Mouse (Mus musculus): ENCODE measurements around the gene Ankrd11. TPM values are rescaled to one million over a fixed set of nuclear protein-coding genes. Genes with fewer than 3 reads are reported as not detected.
A peak's percentile ranks its signal among the peaks of the same experiment; 100 is the strongest.

Ankrd11 gene
- polyA plus RNA-seq, 1 experiment: 79.2 TPM

- no peak for TF ChIP-seq POLR2A (IDR thresholded peaks at IDR 0.05; ENCODE audit: borderline replicate concordance, low read depth, low read length)
- TF ChIP-seq CTCF (IDR thresholded peaks at IDR 0.05; ENCODE audit: low read depth, low read length): no peak
- H3K4me1 ChIP-seq (ENCODE audit: control insufficient read depth, insufficient read depth, low read length): peaks cover 10% of the 10 kb centered on the region; the same call in 1 of the 2 replicates
- no peak overlapping the region for H3K4me3 ChIP-seq (ENCODE audit: insufficient read depth, low read length)
- peak overlapping the region; percentile 22; the same call in 1 of the 2 replicates for H3K27ac ChIP-seq (ENCODE audit: insufficient read depth, low read depth, low read length)
These were observed 144.1 kb downstream of the Ankrd11 start for GRCm38 (mm10) chr8:122898018-122898417.

GRCm38 (mm10) chr8:122897200-122897599 is 144.9 kb downstream of the Ankrd11 start:
- Histone ChIP-seq H3K4me1 (ENCODE audit: control insufficient read depth, insufficient read depth, low read length) (peaks cover 10% of the 10 kb centered on the region; the same call in 1 of the 2 replicates), H3K4me3 (ENCODE audit: insufficient read depth, low read length) (no peak overlapping the region), H3K27ac (ENCODE audit: insufficient read depth, low read depth, low read length) (no peak overlapping the region)
- TF ChIP-seq CTCF (IDR thresholded peaks at IDR 0.05; ENCODE audit: low read depth, low read length) (no peak), POLR2A (IDR thresholded peaks at IDR 0.05; ENCODE audit: borderline replicate concordance, low read depth, low read length) (no peak)

- no peak overlapping the region for H3K27ac ChIP-seq (ENCODE audit: insufficient read depth, low read depth, low read length)
- H3K4me1 ChIP-seq (ENCODE audit: control insufficient read depth, insufficient read depth, low read length): peaks cover 10% of the 10 kb centered on the region; the same call in 1 of the 2 replicates
- H3K4me3 ChIP-seq (ENCODE audit: insufficient read depth, low read length): no peak overlapping the region
- TF ChIP-seq CTCF (IDR thresholded peaks at IDR 0.05; ENCODE audit: low read depth, low read length) (no peak), POLR2A (IDR thresholded peaks at IDR 0.05; ENCODE audit: borderline replicate concordance, low read depth, low read length) (no peak)
These were observed 145.8 kb downstream of the Ankrd11 start for GRCm38 (mm10) chr8:122896317-122896716.

GRCm38 (mm10) chr8:122893451-122893850 is 148.6 kb downstream of the Ankrd11 start:
- Histone ChIP-seq H3K4me3 (ENCODE audit: insufficient read depth, low read length) (no peak overlapping the region), H3K27ac (ENCODE audit: insufficient read depth, low read depth, low read length) (no peak overlapping the region), H3K4me1 (ENCODE audit: control insufficient read depth, insufficient read depth, low read length) (peaks cover 4% of the 10 kb centered on the region; the same call in 1 of the 2 replicates)
- TF ChIP-seq CTCF (IDR thresholded peaks at IDR 0.05; ENCODE audit: low read depth, low read length): no peak
- TF ChIP-seq POLR2A (IDR thresholded peaks at IDR 0.05; ENCODE audit: borderline replicate concordance, low read depth, low read length): no peak

GRCm38 (mm10) chr8:122891440-122891839 is 150.6 kb downstream of the Ankrd11 start:
- Histone ChIP-seq H3K4me1 (ENCODE audit: control insufficient read depth, insufficient read depth, low read length) (no peaks in the 10 kb centered on the region), H3K27ac (ENCODE audit: insufficient read depth, low read depth, low read length) (no peak overlapping the region), H3K4me3 (ENCODE audit: insufficient read depth, low read length) (no peak overlapping the region)
- TF ChIP-seq POLR2A (IDR thresholded peaks at IDR 0.05; ENCODE audit: borderline replicate concordance, low read depth, low read length): no peak

- Histone ChIP-seq H3K4me3 (ENCODE audit: insufficient read depth, low read length) (no peak overlapping the region), H3K4me1 (ENCODE audit: control insufficient read depth, insufficient read depth, low read length) (peaks cover 8% of the 10 kb centered on the region), H3K27ac (ENCODE audit: insufficient read depth, low read depth, low read length) (no peak overlapping the region)
- TF ChIP-seq POLR2A (IDR thresholded peaks at IDR 0.05; ENCODE audit: borderline replicate concordance, low read depth, low read length) (no peak), CTCF (IDR thresholded peaks at IDR 0.05; ENCODE audit: low read depth, low read length) (no peak)
These were observed 158.4 kb downstream of the Ankrd11 start for GRCm38 (mm10) chr8:122883671-122884070.

- Histone ChIP-seq H3K27ac (ENCODE audit: insufficient read depth, low read depth, low read length) (no peak overlapping the region), H3K4me1 (ENCODE audit: control insufficient read depth, insufficient read depth, low read length) (peaks cover 8% of the 10 kb centered on the region), H3K4me3 (ENCODE audit: insufficient read depth, low read length) (no peak overlapping the region)
- TF ChIP-seq POLR2A (IDR thresholded peaks at IDR 0.05; ENCODE audit: borderline replicate concordance, low read depth, low read length): no peak
- TF ChIP-seq CTCF (IDR thresholded peaks at IDR 0.05; ENCODE audit: low read depth, low read length): no peak
These were observed 161.8 kb downstream of the Ankrd11 start for GRCm38 (mm10) chr8:122880302-122880701.

- TF ChIP-seq CTCF (IDR thresholded peaks at IDR 0.05; ENCODE audit: low read depth, low read length): no peak
- no peak overlapping the region for H3K27ac ChIP-seq (ENCODE audit: insufficient read depth, low read depth, low read length)
These were observed 163.8 kb downstream of the Ankrd11 start for GRCm38 (mm10) chr8:122878231-122878630.

GRCm38 (mm10) chr8:122875186-122875585 is 166.9 kb downstream of the Ankrd11 start:
- no peak overlapping the region for H3K4me3 ChIP-seq (ENCODE audit: insufficient read depth, low read length)
- H3K4me1 ChIP-seq (ENCODE audit: control insufficient read depth, insufficient read depth, low read length): peaks cover 3% of the 10 kb centered on the region
- TF ChIP-seq POLR2A (IDR thresholded peaks at IDR 0.05; ENCODE audit: borderline replicate concordance, low read depth, low read length) (no peak), CTCF (IDR thresholded peaks at IDR 0.05; ENCODE audit: low read depth, low read length) (no peak)
- H3K27ac ChIP-seq (ENCODE audit: insufficient read depth, low read depth, low read length): no peak overlapping the region

More at GRCm38 (mm10) chr8:122878231-122878630, 163.8 kb downstream of the Ankrd11 start:
- Histone ChIP-seq H3K4me1 (ENCODE audit: control insufficient read depth, insufficient read depth, low read length) (peaks cover 8% of the 10 kb centered on the region), H3K4me3 (ENCODE audit: insufficient read depth, low read length) (no peak overlapping the region)

GRCm38 (mm10) chr8:122873171-122873570 is 168.9 kb downstream of the Ankrd11 start:
- no peak overlapping the region for H3K4me3 ChIP-seq (ENCODE audit: insufficient read depth, low read length)
- TF ChIP-seq CTCF (IDR thresholded peaks at IDR 0.05; ENCODE audit: low read depth, low read length) (no peak), POLR2A (IDR thresholded peaks at IDR 0.05; ENCODE audit: borderline replicate concordance, low read depth, low read length) (no peak)
- H3K4me1 ChIP-seq (ENCODE audit: control insufficient read depth, insufficient read depth, low read length): peaks cover 9% of the 10 kb centered on the region
- H3K27ac ChIP-seq (ENCODE audit: insufficient read depth, low read depth, low read length): no peak overlapping the region

GRCm38 (mm10) chr8:122871663-122872062 is 170.4 kb downstream of the Ankrd11 start:
- Histone ChIP-seq H3K4me3 (ENCODE audit: insufficient read depth, low read length) (no peak overlapping the region), H3K27ac (ENCODE audit: insufficient read depth, low read depth, low read length) (no peak overlapping the region), H3K4me1 (ENCODE audit: control insufficient read depth, insufficient read depth, low read length) (peaks cover 9% of the 10 kb centered on the region)
- TF ChIP-seq POLR2A (IDR thresholded peaks at IDR 0.05; ENCODE audit: borderline replicate concordance, low read depth, low read length): no peak
- no peak for TF ChIP-seq CTCF (IDR thresholded peaks at IDR 0.05; ENCODE audit: low read depth, low read length)
